Mouse (Mus musculus) G1E (cell line): ENCODE measurements around the gene Psmc3. TPM values are rescaled to one million over a fixed set of nuclear protein-coding genes. Genes with fewer than 3 reads are reported as not detected.

Source experiments
- ATAC-seq: 2 replicates; pipeline ENCODE4 v1.8.0; 2016; ENCODE audit warnings: mild to moderate bottlenecking; ENCODE audit not compliant: insufficient number of reproducible peaks, poor library complexity, low FRiP score, severe bottlenecking; ENCODE audit errors: extremely low read depth
- DNase-seq: peaks from one replicate; pipeline ENCODE4 v3.0.0; 2012; ENCODE audit warnings: low spot score
- H3K27me3 ChIP-seq: 2 replicates; pipeline ENCODE4 v1.6.1; 2012; ENCODE audit warnings: mild to moderate bottlenecking, low read length, inconsistent platforms; ENCODE audit not compliant: insufficient read depth
- H3K36me3 ChIP-seq: replicated peaks from 2 replicates; pipeline ENCODE3; 2012; ENCODE audit warnings: mild to moderate bottlenecking, inconsistent platforms
- H3K4me1 ChIP-seq: 2 replicates; pipeline ENCODE4 v1.6.1; 2012; ENCODE audit warnings: low read depth, low read length, inconsistent platforms, mixed read lengths; ENCODE audit not compliant: insufficient read depth
- H3K4me3 ChIP-seq: 2 replicates; pipeline ENCODE4 v1.5.1; 2012; ENCODE audit warnings: low read depth, mild to moderate bottlenecking, inconsistent platforms, low read length, moderate library complexity, mixed read lengths
- H3K9me3 ChIP-seq: replicated peaks from 2 replicates; pipeline ENCODE4 v1.6.1; 2012; ENCODE audit warnings: inconsistent platforms
- CTCF ChIP-seq: IDR thresholded peaks from 2 replicates; pipeline ENCODE4 v1.5.1; 2012; ENCODE audit warnings: low read depth, low read length, inconsistent platforms, mixed read lengths
- GATA1 ChIP-seq: IDR thresholded peaks from 2 replicates; pipeline ENCODE4 v1.6.1; 2012; ENCODE audit warnings: borderline replicate concordance, low read length, inconsistent platforms, mixed read lengths
- GATA2 ChIP-seq: IDR thresholded peaks from 2 replicates; pipeline ENCODE4 v1.6.1; 2012; ENCODE audit warnings: low read depth, low read length, inconsistent platforms, borderline replicate concordance
- POLR2AphosphoS5 ChIP-seq: IDR thresholded peaks from 2 replicates; pipeline ENCODE4 v1.6.1; 2012; ENCODE audit warnings: low read depth, low read length, inconsistent platforms; ENCODE audit not compliant: insufficient replicate concordance
- TAL1 ChIP-seq: conservative IDR thresholded peaks from 2 replicates; pipeline ENCODE4 v1.6.1; 2012; ENCODE audit warnings: low read depth, low read length, inconsistent platforms, mixed read lengths
- polyA plus RNA-seq: library from polyadenylated mRNA; stranded (reverse); fragments of >175 nt; gene quantifications from 2 replicates; pipeline ENCODE4 v1.2.3, GENCODE M21; 2012
- total RNA-seq, 2 experiments: library from RNA; stranded (forward) in 1 of 2; stranded (reverse) in 1 of 2; fragments of 200-1000 nt in 1 of 2; fragments of >200 nt in 1 of 2; fragmentation: Nextera tagmentation in 1 of 2; gene quantifications; 2 replicates each; pipeline ENCODE4 v1.2.3; 2014 to 2017

The Psmc3 gene
- total and polyA plus RNA-seq, 3 experiments: 141 to 280 (median 165) TPM

DNA sequence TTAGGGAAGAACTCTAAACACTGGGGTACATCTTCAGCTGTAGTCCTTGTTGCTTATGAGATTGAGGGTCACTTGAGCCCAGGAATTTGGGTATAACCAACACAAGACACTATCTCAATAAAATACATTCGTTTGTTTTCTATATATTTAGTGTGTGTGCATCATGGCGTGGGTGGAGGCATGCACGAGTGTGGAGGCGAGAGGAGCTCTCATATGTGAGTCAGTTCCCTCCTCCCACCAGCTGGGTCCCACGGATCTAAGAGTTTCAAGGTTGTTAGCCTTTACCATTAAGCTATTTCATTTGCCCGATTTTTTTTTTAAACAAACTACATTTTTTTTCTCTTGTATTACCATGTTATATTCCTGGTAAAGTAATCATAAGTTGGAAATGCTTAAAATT, 37.0 kb downstream of the Psmc3 start:
- H3K27me3 ChIP-seq: peaks cover 7% of the 10 kb centered on the region; the same call in 1 of the 2 replicates
- no peak overlapping the region for H3K4me3 ChIP-seq
- no peak for DNase-seq
- H3K4me1 ChIP-seq: peaks cover 66% of the 10 kb centered on the region
- no peak for TF ChIP-seq GATA1
- TF ChIP-seq CTCF: no peak
- no peak for TF ChIP-seq POLR2AphosphoS5
- no peak for TF ChIP-seq GATA2
- TF ChIP-seq TAL1: no peak
- H3K36me3 ChIP-seq: no peaks in the 10 kb centered on the region
- ATAC-seq: no peak
- no peaks in the 10 kb centered on the region for H3K9me3 ChIP-seq

DNA sequence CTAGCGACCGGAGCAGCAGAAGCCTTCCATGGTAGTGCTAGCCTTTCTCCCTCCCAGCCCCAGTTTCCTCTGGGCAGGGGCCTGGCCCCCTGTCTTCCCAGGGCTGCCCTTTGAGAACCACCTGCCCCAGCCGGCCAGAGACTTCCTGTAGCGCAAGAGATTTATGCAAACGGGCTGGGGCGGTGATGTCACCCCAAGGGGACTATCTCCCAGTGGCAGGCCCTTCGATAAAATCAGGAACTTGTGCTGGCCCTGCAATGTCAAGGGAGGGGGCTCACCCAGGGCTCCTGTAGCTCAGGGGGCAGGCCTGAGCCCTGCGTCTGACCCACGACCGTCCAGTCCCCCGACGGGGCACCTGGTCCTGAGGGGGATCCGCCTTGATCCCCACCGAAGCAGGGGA, 42.7 kb downstream of the Psmc3 start:
- Histone ChIP-seq H3K27me3 (no peaks in the 10 kb centered on the region), H3K9me3 (no peaks in the 10 kb centered on the region), H3K4me1 (peaks cover 78% of the 10 kb centered on the region), H3K4me3 (peak overlapping the region; percentile 79), H3K36me3 (peaks cover 35% of the 10 kb centered on the region)
- peak; percentile 89 for DNase-seq
- TF ChIP-seq TAL1 (peak; percentile 70; the same call in 1 of the 2 replicates), GATA2 (no peak)
- peak; percentile 83 for ATAC-seq

DNA sequence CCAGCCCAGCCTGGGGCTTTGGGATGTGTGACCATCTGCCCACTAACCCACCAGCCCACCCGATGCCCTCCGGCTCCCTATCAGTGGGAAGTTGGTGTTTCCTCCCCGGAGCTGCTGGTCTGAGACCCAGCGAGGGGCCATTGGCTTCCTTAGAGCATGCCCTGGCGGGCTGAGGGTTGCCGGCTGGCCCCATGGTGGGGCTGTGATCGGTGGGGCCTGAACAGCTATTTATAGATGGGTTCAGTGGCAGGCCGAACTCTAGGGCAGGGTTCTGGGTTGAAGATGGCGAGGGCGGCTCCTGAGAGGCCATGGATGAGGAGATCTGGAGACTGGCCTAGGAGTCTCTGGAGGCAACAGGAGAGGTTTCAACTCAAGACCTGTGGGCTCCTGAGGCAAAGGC, 43.2 kb downstream of the Psmc3 start:
- Histone ChIP-seq H3K4me3 (peak overlapping the region; percentile 79), H3K36me3 (peaks cover 40% of the 10 kb centered on the region), H3K27me3 (no peaks in the 10 kb centered on the region), H3K9me3 (no peaks in the 10 kb centered on the region), H3K4me1 (peaks cover 78% of the 10 kb centered on the region)
- ATAC-seq (0 out of 2 replicates have a peak, but pooled peaks have one; percentile 5), DNase-seq (peak; percentile 44)
- no peak for TF ChIP-seq POLR2AphosphoS5
- no peak for TF ChIP-seq TAL1
- no peak for TF ChIP-seq CTCF
- no peak for TF ChIP-seq GATA1
- TF ChIP-seq GATA2: no peak

DNA sequence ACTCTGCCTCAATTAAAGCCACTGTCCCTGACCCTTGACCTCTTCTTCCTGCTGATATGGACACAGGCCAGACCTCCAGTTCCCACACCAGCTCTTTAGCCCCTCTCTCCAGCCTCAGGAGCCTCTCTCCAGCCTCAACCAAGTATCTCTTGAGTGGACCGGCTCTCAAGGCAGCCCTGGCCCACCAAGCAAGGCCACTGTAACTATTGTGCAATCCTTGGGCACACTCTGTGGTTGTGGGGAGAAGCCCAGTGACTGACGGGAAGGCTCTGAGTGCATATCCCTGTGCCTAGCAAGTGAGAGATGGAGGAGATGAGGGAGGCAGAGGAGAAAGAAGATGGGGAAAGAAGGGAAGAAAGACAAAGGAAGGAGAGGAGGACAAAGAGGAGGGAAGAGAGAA, 44.3 kb downstream of the Psmc3 start:
- DNase-seq (no peak), ATAC-seq (no peak)
- Histone ChIP-seq H3K36me3 (peaks cover 52% of the 10 kb centered on the region), H3K9me3 (no peaks in the 10 kb centered on the region), H3K27me3 (no peaks in the 10 kb centered on the region), H3K4me3 (peak overlapping the region; percentile 79), H3K4me1 (peaks cover 76% of the 10 kb centered on the region)
- TF ChIP-seq CTCF (no peak), GATA1 (no peak), GATA2 (no peak), TAL1 (no peak), POLR2AphosphoS5 (no peak)

DNA sequence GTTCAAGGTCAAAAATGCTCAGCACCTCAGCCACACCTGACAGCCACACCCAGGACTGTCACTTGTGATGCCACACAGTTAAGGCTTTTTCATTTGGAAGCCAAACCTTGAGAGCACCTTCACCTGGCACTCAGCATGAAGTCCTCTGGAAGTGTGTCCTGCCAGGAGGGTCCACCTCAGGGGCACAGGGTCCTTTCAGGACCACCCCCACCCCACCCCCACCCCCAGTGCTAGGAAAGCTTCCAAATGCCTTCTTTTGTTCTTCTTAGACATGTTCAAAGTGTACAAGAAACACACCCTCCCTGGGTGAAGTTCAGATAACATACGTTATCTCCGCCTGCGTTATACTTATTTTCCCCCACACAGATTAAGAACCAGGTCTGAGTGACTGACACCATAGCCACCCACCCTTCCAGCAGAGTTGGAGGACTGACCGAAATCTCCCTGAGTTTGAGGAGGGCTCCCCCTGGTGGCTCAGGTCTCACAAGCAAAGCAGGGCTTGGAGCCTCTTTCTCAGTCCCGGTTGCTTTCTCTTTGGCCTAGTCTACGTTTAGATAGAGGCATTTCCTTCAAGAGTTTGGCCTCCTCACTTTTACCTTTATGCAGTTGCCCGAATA, 47.4 kb downstream of the Psmc3 start:
- Histone ChIP-seq H3K4me1 (peaks cover 76% of the 10 kb centered on the region), H3K36me3 (peaks cover 77% of the 10 kb centered on the region), H3K9me3 (no peaks in the 10 kb centered on the region), H3K4me3 (no peak overlapping the region; the same call in 1 of the 2 replicates), H3K27me3 (no peaks in the 10 kb centered on the region)
- ATAC-seq: peak; percentile 31
- TF ChIP-seq CTCF (peak; percentile 91), GATA1 (no peak)
- peak; percentile 61 for DNase-seq

DNA sequence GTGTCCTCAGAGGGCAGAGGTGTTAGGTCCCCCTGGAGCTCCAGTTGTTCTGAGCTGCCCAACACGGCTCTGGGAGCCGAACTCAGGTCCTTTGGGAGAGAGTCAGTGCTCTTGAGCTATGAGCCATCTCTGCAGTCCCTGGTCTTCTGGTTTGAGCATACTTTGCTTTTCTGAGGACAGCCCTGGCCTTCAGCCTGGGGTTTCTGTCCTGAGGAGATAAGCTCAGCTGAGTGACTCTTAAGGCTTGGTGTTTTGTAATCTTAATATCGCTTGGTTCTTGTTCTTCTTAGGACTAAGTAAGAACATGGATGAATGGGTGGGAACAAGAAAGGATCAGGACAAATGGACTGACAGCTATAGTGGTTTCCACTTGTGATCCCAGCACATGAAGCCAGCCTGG, 54.3 kb downstream of the Psmc3 start:
- Histone ChIP-seq H3K9me3 (no peaks in the 10 kb centered on the region), H3K36me3 (peaks cover 93% of the 10 kb centered on the region), H3K4me3 (no peak overlapping the region), H3K4me1 (peaks cover 67% of the 10 kb centered on the region), H3K27me3 (no peaks in the 10 kb centered on the region)
- peak; percentile 50 for ATAC-seq
- no peak for DNase-seq
- no peak for TF ChIP-seq GATA1
- peak; percentile 33 for TF ChIP-seq TAL1

DNA sequence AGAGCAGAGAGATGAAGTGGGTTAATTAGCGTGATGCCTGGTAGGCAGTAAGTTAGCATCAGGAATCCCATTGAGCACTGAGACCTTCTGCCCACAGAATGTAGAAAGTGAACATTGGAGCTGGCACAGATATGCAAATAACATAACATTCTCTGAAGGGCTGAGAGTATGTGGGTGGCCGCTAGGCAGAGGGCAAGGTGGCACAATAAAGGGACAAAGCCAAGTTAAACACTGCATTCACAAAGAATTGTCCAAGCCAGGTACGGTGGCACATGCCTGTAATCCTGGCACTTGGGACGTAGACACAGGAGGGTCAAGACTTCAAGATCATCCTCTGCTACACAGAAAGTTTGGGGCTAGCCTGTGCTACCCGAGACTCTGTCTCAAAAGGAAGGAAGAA, 55.4 kb downstream of the Psmc3 start:
- peaks cover 72% of the 10 kb centered on the region for H3K4me1 ChIP-seq
- H3K9me3 ChIP-seq: no peaks in the 10 kb centered on the region
- no peaks in the 10 kb centered on the region for H3K27me3 ChIP-seq
- H3K36me3 ChIP-seq: peaks cover 93% of the 10 kb centered on the region
- DNase-seq (no peak), ATAC-seq (no peak)
- no peak for TF ChIP-seq POLR2AphosphoS5
- no peak for TF ChIP-seq TAL1
- TF ChIP-seq CTCF: no peak
- TF ChIP-seq GATA2: no peak
- no peak for TF ChIP-seq GATA1
- no peak overlapping the region for H3K4me3 ChIP-seq
